Mouse (Mus musculus) layer of hippocampus, adult 2 months (tissue): ENCODE measurements around the gene Gm14443. TPM values are rescaled to one million over a fixed set of nuclear protein-coding genes. Genes with fewer than 3 reads are reported as not detected.
A peak's percentile ranks its signal among the peaks of the same experiment; 100 is the strongest.
"Not testable (repeated sequence)": the region's sequence is repeated elsewhere in the genome, so short reads cannot be mapped to it uniquely, and the experiment has no call there.

Experiments used
- DNase-seq, 2 experiments: peaks; one replicate each; pipeline ENCODE4 v3.0.0; 2022; ENCODE audit warnings: low spot score in 2 of 2
- H3K27ac ChIP-seq: fragments of 200-600 bp; 2 replicates; pipeline ENCODE4 v1.8.1; 2022
- H3K4me3 ChIP-seq: fragments of 200-600 bp; 2 replicates; pipeline ENCODE4 v1.8.1; 2022; ENCODE audit warnings: mild to moderate bottlenecking
- CTCF ChIP-seq: fragments of 200-600 bp; conservative IDR thresholded peaks from 2 replicates; pipeline ENCODE4 v1.8.1; 2022; ENCODE audit warnings: antibody characterized with exemption, mild to moderate bottlenecking, moderate library complexity
- long read RNA-seq, 2 experiments: library from polyadenylated mRNA; stranded (forward); transcript quantifications; one replicate each; pipeline ENCODE4 v2.0.0; 2021; ENCODE audit warnings: borderline mapping rate in 2 of 2
- total RNA-seq, 2 experiments: library from RNA; stranded (reverse); gene quantifications; 2 replicates each; pipeline ENCODE4 v1.2.3; 2021

Gene Gm14443
- 1 to 10 TPM; 6.6 to 7.3 TPM for total RNA-seq
- long read RNA-seq, experiment 1: 0 reads
- long read RNA-seq, experiment 2: 0 reads

- not testable (repeated sequence) for H3K27ac ChIP-seq, H3K4me3 ChIP-seq, DNase-seq
Observed at GRCm38 (mm10) chr2:175175401-175176180, at the start of gene Gm14443. Gene Gm14443, minus strand, starts transcription at chr2:175175871.

- not testable (repeated sequence) for H3K27ac ChIP-seq, H3K4me3 ChIP-seq, DNase-seq
Observed at GRCm38 (mm10) chr2:175206732-175207131, 31.1 kb upstream of the Gm14443 start, which contains the start of gene Gm14391. Gene Gm14391, minus strand, starts transcription at chr2:175206917.

- H3K27ac ChIP-seq, H3K4me3 ChIP-seq, DNase-seq: not testable (repeated sequence)
Observed at GRCm38 (mm10) chr2:175179008-175179407, 3.3 kb upstream of the Gm14443 start.

GRCm38 (mm10) chr2:175176312-175176711 lies 641 bp upstream of the Gm14443 start:
- no peak for TF ChIP-seq CTCF
- DNase-seq: no peak
- H3K27ac ChIP-seq: no peak overlapping the region
- H3K4me3 ChIP-seq: no peak overlapping the region

- DNase-seq, H3K4me3 ChIP-seq, H3K27ac ChIP-seq: not testable (repeated sequence)
Observed at GRCm38 (mm10) chr2:175174058-175174457, 1.6 kb downstream of the Gm14443 start.

GRCm38 (mm10) chr2:175172906-175173595 lies 2.6 kb downstream of the Gm14443 start:
- not testable (repeated sequence) for H3K27ac ChIP-seq, H3K4me3 ChIP-seq, DNase-seq

- TF ChIP-seq CTCF: no peak
- H3K27ac ChIP-seq: no peak overlapping the region
- H3K4me3 ChIP-seq: no peak overlapping the region
- no peak for DNase-seq
Observed at GRCm38 (mm10) chr2:175172123-175172522, 3.5 kb downstream of the Gm14443 start.

GRCm38 (mm10) chr2:175166870-175167269 lies 8.8 kb downstream of the Gm14443 start:
- not testable (repeated sequence) for H3K4me3 ChIP-seq, DNase-seq, H3K27ac ChIP-seq

- not testable (repeated sequence) for DNase-seq, H3K27ac ChIP-seq, H3K4me3 ChIP-seq
Observed at GRCm38 (mm10) chr2:175165110-175165509, 10.6 kb downstream of the Gm14443 start.

- not testable (repeated sequence) for DNase-seq
Observed at GRCm38 (mm10) chr2:175161438-175161837, 14.2 kb downstream of the Gm14443 start.

GRCm38 (mm10) chr2:175158642-175159041 lies 17.0 kb downstream of the Gm14443 start:
- H3K4me3 ChIP-seq: no peak overlapping the region

More at GRCm38 (mm10) chr2:175161438-175161837, 14.2 kb downstream of the Gm14443 start:
- H3K4me3 ChIP-seq, H3K27ac ChIP-seq: not testable (repeated sequence)

GRCm38 (mm10) chr2:175156696-175157095 lies 19.0 kb downstream of the Gm14443 start:
- DNase-seq: no peak
- Histone ChIP-seq H3K27ac (no peak overlapping the region), H3K4me3 (no peak overlapping the region)
- TF ChIP-seq CTCF: no peak

More at GRCm38 (mm10) chr2:175158642-175159041, 17.0 kb downstream of the Gm14443 start:
- no peak overlapping the region for H3K27ac ChIP-seq
- TF ChIP-seq CTCF: no peak
- no peak for DNase-seq

- H3K27ac ChIP-seq: peak within 1 kb of the TSS; percentile 81
- DNase-seq: not testable (repeated sequence)
- H3K4me3 ChIP-seq: peak within 1 kb of the TSS; percentile 64
Observed at GRCm38 (mm10) chr2:175141993-175142295, 33.7 kb downstream of the Gm14443 start, which contains the start of gene Gm14399. Gene Gm14399, minus strand, starts transcription at chr2:175142012.

- Histone ChIP-seq H3K27ac (peak overlapping the region; percentile 81), H3K4me3 (peak overlapping the region; percentile 64)
- DNase-seq: not testable (repeated sequence)
Observed at GRCm38 (mm10) chr2:175141118-175141992, 34.3 kb downstream of the Gm14443 start.

GRCm38 (mm10) chr2:175140624-175141023 lies 35.0 kb downstream of the Gm14443 start:
- H3K4me3 ChIP-seq, H3K27ac ChIP-seq, DNase-seq: not testable (repeated sequence)
